Mouse (Mus musculus): ENCODE measurements around the gene Map6.

DNA sequence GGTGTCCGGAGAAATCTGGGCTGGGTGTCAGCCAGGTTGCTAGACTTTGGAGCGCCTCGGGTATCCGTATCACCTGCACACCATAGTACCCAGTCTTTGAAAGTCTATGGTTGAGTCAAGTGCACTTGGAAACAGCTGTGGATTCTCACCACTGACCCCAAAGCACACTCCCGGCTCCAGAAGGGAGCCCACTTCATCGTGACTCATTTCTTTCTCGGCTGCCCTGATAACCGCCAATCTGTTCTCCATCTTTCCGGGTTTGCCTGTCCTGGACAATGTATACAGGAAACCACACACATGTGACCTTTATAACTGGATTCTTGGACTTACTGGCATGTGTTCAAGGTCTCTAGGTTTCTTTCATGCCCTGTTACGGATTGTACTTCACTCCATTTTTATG is 40.6 kb upstream of the Map6 start:
- TF ChIP-seq CTCF (IDR thresholded peaks at IDR 0.05; ENCODE audit: low read depth) (no peak), EP300 (IDR thresholded peaks at IDR 0.05; ENCODE audit: low read depth) (no peak)
